Mouse (Mus musculus): ENCODE measurements around the gene Ttc34. TPM values are rescaled to one million over a fixed set of nuclear protein-coding genes. Genes with fewer than 3 reads are reported as not detected.

Ttc34 gene
- total RNA-seq, 2 experiments from 2014 or later, result 0.14 TPM; not detected in 1

Other genes starting within 250 kb of the Ttc34 start
- gene Prdm16, start 200.6 kb upstream of the Ttc34 start, total RNA-seq (2021), result 10 to 100 TPM; 11.7 to 13.8 TPM
- not detected for gene Actrt2, start 169.6 kb upstream of the Ttc34 start, total RNA-seq (2021)
- gene Mmel1, start 32.1 kb downstream of the Ttc34 start, total RNA-seq (2021), result under 1 TPM; 0.22 to 0.33 TPM
- gene Fam213b, start 61.7 kb downstream of the Ttc34 start, total RNA-seq (2021), result 10 to 100 TPM; 80.9 to 83.5 TPM
- gene Tnfrsf14, start 91.1 kb downstream of the Ttc34 start, total RNA-seq (2021), result 1 to 10 TPM; 5.1 to 6.0 TPM
- not detected for gene Hes5, start 123.5 kb downstream of the Ttc34 start, total RNA-seq (2021)
- 10 to 100 TPM; 40.9 to 42.8 TPM for gene Pank4, start 126.7 kb downstream of the Ttc34 start, total RNA-seq (2021)
- not detected for gene Plch2, start 219.3 kb downstream of the Ttc34 start, total RNA-seq (2021)
- 10 to 100 TPM; 19.4 to 23.1 TPM for gene Pex10, start 229.6 kb downstream of the Ttc34 start, total RNA-seq (2021)
- 10 to 100 TPM; 67.0 to 72.9 TPM for gene Rer1, start 248.9 kb downstream of the Ttc34 start, total RNA-seq (2021)
- gene Morn1, start 249.1 kb downstream of the Ttc34 start, total RNA-seq (2021), result 1 to 10 TPM in 1 of 2 experiments, under 1 TPM in 1; 0.89 to 1.7 TPM

Data from heart, postnatal 36 days (tissue).